Mouse (Mus musculus) lung, adult 2 months (tissue): ENCODE data around the gene Gtf3c5.

ENCODE experiments used
- CTCF ChIP-seq: fragments of 200-500 bp; IDR thresholded peaks from 2 replicates; pipeline ENCODE4 v1.5.1; 2011; ENCODE audit warnings: mild to moderate bottlenecking, low read length, control low read depth; ENCODE audit not compliant: insufficient read depth
- POLR2A ChIP-seq: fragments of 200-500 bp; IDR thresholded peaks from 2 replicates; pipeline ENCODE4 v1.6.1; 2011; ENCODE audit warnings: low read depth, mild to moderate bottlenecking, control low read depth, low read length, borderline replicate concordance; ENCODE audit errors: extremely low read depth

- TF ChIP-seq CTCF (no peak), POLR2A (no peak)
Measured at GRCm38 (mm10) chr2:28563303-28563702, 20.2 kb downstream of the Gtf3c5 start, which contains the start of gene Cel.
